In genomic region chr5:35907633-35908426, GRCm38 (mm10) we compare ENCODE assay signal across 7 mouse cellular contexts. TPM values are rescaled to one million over a fixed set of nuclear protein-coding genes. Genes with fewer than 3 reads are reported as not detected.
DNase-seq lines count a peak whose midpoint lies in the region; ATAC-seq lines count a peak whose summit lies in the region.

No protein-coding gene starts in this region.

- peak overlapping the region; percentile 32 for H3K4me2 ChIP-seq in hindbrain, embryonic 12.5 days (replicated peaks)
- H3K4me2 ChIP-seq in midbrain, embryonic 15.5 days, result peak overlapping the region; percentile 20; the same call in 1 of the 2 replicates

- H3K4me3 ChIP-seq in hindbrain, embryonic 12.5 days, result no peak overlapping the region
- H3K4me3 ChIP-seq in midbrain, embryonic 15.5 days, result no peak overlapping the region

- H3K4me1 ChIP-seq in hindbrain, embryonic 12.5 days, result peaks cover 78% of the 10 kb centered on the region
- peaks cover 61% of the 10 kb centered on the region for H3K4me1 ChIP-seq in midbrain, embryonic 15.5 days

- peak overlapping the region; percentile 10; the same call in 1 of the 2 replicates for H3K9ac ChIP-seq in hindbrain, embryonic 12.5 days
- no peak overlapping the region for H3K9ac ChIP-seq in midbrain, embryonic 15.5 days

- H3K36me3 ChIP-seq in hindbrain, embryonic 12.5 days, result peaks cover 7% of the 10 kb centered on the region; the same call in 1 of the 2 replicates
- H3K36me3 ChIP-seq in midbrain, embryonic 15.5 days (replicated peaks), result no peaks in the 10 kb centered on the region

- WGBS in hindbrain, embryonic 12.5 days, result 16% methylated on average over 15 of the region's 15 CpGs
- 20% methylated on average over 15 of the region's 15 CpGs for WGBS in midbrain, embryonic 15.5 days

- H3K9me3 ChIP-seq in hindbrain, embryonic 12.5 days (replicated peaks), result no peaks in the 10 kb centered on the region
- H3K9me3 ChIP-seq in midbrain, embryonic 15.5 days, result no peaks in the 10 kb centered on the region

- peak; percentile 90 for ATAC-seq in hindbrain, embryonic 12.5 days (ENCODE audit: low FRiP score)
- ATAC-seq in midbrain, embryonic 15.5 days (replicated peaks), result peak; percentile 82

- DNase-seq in adrenal gland, adult 18-20 months (ENCODE audit: low spot score in 2 of 2), result peak; percentile 38 to 60
- DNase-seq in cerebellum, adult 8-10 months, result peak; percentile 85
- DNase-seq in frontal cortex, postnatal 36 days (ENCODE audit: low spot score in 2 of 2), result peak; percentile 53 to 73
- DNase-seq in layer of hippocampus, postnatal 14 days (ENCODE audit: low spot score in 2 of 2), result peak; percentile 55 to 81
- no peak for DNase-seq in spleen, postnatal 36 days (ENCODE audit: low spot score in 2 of 2)

- H3K27me3 ChIP-seq in hindbrain, embryonic 12.5 days, result no peaks in the 10 kb centered on the region
- H3K27me3 ChIP-seq in midbrain, embryonic 15.5 days (replicated peaks), result no peaks in the 10 kb centered on the region

- H3K27ac ChIP-seq in hindbrain, embryonic 12.5 days, result peak overlapping the region; percentile 92
- peak overlapping the region; percentile 75 for H3K27ac ChIP-seq in midbrain, embryonic 15.5 days

RNA-seq across cellular contexts. Expression of gene Afap1, which starts 14.7 kb away (rescaled TPM):
- total RNA-seq in adrenal gland, adult 18-20 months (2021), result 10 to 100 TPM; 15.3 to 33.0 TPM
- 80.4 and 98.4 TPM in 2 replicates for polyA plus RNA-seq in hindbrain, embryonic 12.5 days (2016; fragmentation: Nextera tagmentation; extraction: Ambion mirVana)
- 10 to 100 TPM; 62.7 to 67.5 TPM for total RNA-seq in layer of hippocampus, postnatal 14 days (2021)
- polyA plus RNA-seq in midbrain, embryonic 15.5 days (2015; fragmentation: Nextera tagmentation; extraction: Ambion mirVana), result 71.1 and 76.9 TPM in 2 replicates

Comparison
In these comparisons a context has a peak if more than half of its experiments do, and no peak if none do; other contexts are left out.
1. DNase-seq: peak in adrenal gland, adult 18-20 months (2 of 2), cerebellum, adult 8-10 months (single experiment), frontal cortex, postnatal 36 days (2 of 2) and layer of hippocampus, postnatal 14 days (2 of 2); none in spleen, postnatal 36 days (0 of 2).